Mouse (Mus musculus) spleen, adult 12 weeks (tissue): ENCODE data around the gene Abi1.
"Not testable (repeated sequence)": the region's sequence is repeated elsewhere in the genome, so short reads cannot be mapped to it uniquely, and the experiment has no call there.

Source experiments
- DNase-seq: peaks from one replicate; pipeline ENCODE4 v3.0.0; 2022; ENCODE audit warnings: low spot score

Abi1 gene

GRCm38 (mm10) chr2:22961681-22962080 lies 78.4 kb downstream of the Abi1 start:
- DNase-seq = no peak

GRCm38 (mm10) chr2:22957415-22957814 lies 82.6 kb downstream of the Abi1 start:
- DNase-seq = no peak

DNA sequence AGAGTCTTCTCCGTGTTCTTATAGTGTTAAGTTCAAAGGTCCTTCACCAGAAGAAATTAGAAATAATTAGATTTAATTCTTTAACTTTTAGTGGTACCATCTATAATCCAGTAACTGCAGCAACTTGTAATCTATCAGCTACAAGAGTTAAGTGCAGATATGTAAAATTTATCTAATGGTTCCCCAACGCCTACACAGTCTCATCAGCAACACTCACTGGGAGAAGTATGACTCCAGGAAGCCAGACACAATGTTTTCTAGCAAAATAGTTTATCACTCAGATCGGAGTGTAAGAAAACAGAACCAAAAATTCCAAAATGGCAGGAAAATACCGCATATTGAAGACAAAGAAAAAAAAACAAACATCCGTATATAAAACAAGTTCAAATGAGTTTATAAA lies 84.1 kb downstream of the Abi1 start:
- DNase-seq = no peak

DNA sequence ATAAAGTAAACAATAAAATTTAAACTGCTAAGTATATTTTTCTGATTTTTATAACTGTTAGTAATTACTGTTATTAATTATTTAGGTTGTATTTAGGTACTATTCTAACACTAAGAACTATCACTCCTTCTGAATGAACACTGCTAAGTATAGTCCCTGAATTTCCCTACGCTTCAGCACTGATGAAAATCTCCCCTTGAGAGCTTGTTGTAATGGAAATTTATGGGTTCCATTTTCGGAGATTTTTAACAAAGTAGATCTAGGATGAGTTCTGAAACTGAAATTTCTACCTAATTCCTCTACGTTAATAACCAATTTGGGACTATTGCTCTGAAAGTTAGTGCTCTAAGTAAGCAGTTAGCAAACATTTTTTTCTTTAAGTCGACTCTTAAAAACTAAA lies 85.8 kb downstream of the Abi1 start:
- no peak for DNase-seq

DNA sequence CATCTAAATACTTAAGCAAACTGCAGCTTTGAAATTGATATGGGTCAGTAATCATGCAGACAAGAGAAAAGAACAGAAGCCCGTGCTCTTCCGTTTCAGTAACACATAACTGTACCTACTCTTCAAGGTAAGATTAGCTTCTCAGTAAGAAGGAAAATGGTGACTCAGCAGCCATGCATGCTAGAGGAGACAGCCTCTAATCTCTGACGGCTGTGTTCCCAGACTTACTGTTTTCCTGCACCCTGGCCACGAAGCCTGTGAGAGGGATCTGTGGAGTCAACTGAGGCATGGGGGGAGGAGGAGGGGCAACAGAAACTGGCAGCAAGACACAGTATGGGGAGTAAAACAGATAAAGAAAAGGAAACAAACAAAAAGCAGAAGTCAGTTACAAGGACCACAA lies 90.1 kb downstream of the Abi1 start:
- DNase-seq = no peak

GRCm38 (mm10) chr2:22933556-22933955 lies 106.5 kb downstream of the Abi1 start:
- no peak for DNase-seq

- DNase-seq = no peak
Measured at GRCm38 (mm10) chr2:22928259-22928658, 111.8 kb downstream of the Abi1 start.

- not testable (repeated sequence) for DNase-seq
Measured at GRCm38 (mm10) chr2:22925911-22926310, 114.1 kb downstream of the Abi1 start.

DNA sequence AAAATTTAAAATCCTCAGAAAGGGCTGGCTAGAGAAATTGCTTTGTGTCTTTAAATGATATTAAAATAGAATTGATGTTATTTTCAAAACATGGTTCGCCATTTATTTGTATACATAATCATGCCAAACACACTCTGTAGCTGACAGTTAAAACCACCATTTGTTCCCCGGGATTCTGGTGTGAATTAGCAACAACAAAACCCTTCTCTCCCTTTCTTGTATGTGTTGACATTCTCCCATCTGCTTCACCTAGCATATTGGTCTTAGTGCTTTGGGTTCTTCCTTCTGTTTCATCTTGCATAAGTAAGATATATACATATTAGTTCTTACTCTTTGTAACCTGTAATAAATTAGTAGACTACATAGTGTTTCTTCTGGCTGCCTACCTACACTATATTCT lies 121.4 kb downstream of the Abi1 start:
- DNase-seq = no peak

- no peak for DNase-seq
Measured at GRCm38 (mm10) chr2:22914421-22914820, 125.6 kb downstream of the Abi1 start.

GRCm38 (mm10) chr2:22903947-22904346 lies 136.1 kb downstream of the Abi1 start:
- DNase-seq = no peak

GRCm38 (mm10) chr2:22895282-22896273 lies 144.5 kb downstream of the Abi1 start, which contains the start of gene Pdss1:
Pdss1 (plus strand) TSS chr2:22895522.
- DNase-seq = peak; percentile 81

- DNase-seq = no peak
Measured at GRCm38 (mm10) chr2:22894932-22895281, 145.1 kb downstream of the Abi1 start.
